Mouse (Mus musculus) brain, embryonic 14.5 days (tissue): ENCODE measurements at regions not wholly inside any gene's neighbourhood (a gene's known extent, or its start where the extent isn't known, plus 50 kb on each side); places are given as distances from the start of the nearest gene placed in this dataset.

Experiments used
- DNase-seq: peaks from one replicate; pipeline ENCODE4 v3.0.0-alpha.2; 2011; ENCODE audit warnings: low read depth
- CTCF ChIP-seq: fragments of 200-500 bp; IDR thresholded peaks from 2 replicates; pipeline ENCODE4 v1.5.1; 2012; ENCODE audit warnings: inconsistent platforms, mild to moderate bottlenecking, moderate library complexity, borderline replicate concordance; ENCODE audit not compliant: insufficient read depth, insufficient read length; ENCODE audit errors: extremely low read depth
- POLR2A ChIP-seq: fragments of 200-500 bp; IDR thresholded peaks from 2 replicates; pipeline ENCODE4 v1.6.1; 2012; ENCODE audit warnings: mild to moderate bottlenecking, inconsistent platforms, borderline replicate concordance; ENCODE audit not compliant: poor library complexity, insufficient read depth, insufficient read length, severe bottlenecking; ENCODE audit errors: extremely low read depth

- no peak for TF ChIP-seq CTCF
- TF ChIP-seq POLR2A, result no peak
- DNase-seq, result no peak
These were observed 70.3 kb upstream of the Col11a1 start for GRCm38 (mm10) chr3:113960080-113960479.
